Mouse (Mus musculus) liver, postnatal 0 days (tissue): ENCODE results near the gene Elmo2.

ENCODE experiments used
- CTCF ChIP-seq: sonication (generic); IDR thresholded peaks from 2 replicates; pipeline ENCODE4 v1.5.1; 2016; ENCODE audit warnings: antibody characterized with exemption, low read depth
- EP300 ChIP-seq: IDR thresholded peaks from 2 replicates; pipeline ENCODE4 v1.6.1; 2016; ENCODE audit warnings: antibody characterized with exemption, low read depth, mild to moderate bottlenecking

GRCm38 (mm10) chr2:165363282-165363681 is 37.0 kb upstream of the Elmo2 start:
- TF ChIP-seq CTCF (peak; percentile 26; the same call in 1 of the 2 replicates), EP300 (no peak)
